Mouse (Mus musculus) MEL (cell line): ENCODE data around the gene Dppa2. TPM values are rescaled to one million over a fixed set of nuclear protein-coding genes. Genes with fewer than 3 reads are reported as not detected.
"Not testable (repeated sequence)": the region's sequence is repeated elsewhere in the genome, so short reads cannot be mapped to it uniquely, and the experiment has no call there.

ENCODE experiments used
- DNase-seq: peaks from one replicate; pipeline ENCODE4 v3.0.0; 2011; ENCODE audit warnings: low read depth, low spot score
- H3K27ac ChIP-seq: 2 replicates; pipeline ENCODE4 v1.5.1; 2012; ENCODE audit warnings: low read depth, mild to moderate bottlenecking, control low read depth, low read length, moderate library complexity; ENCODE audit not compliant: control insufficient read depth
- H3K27me3 ChIP-seq, 2 experiments: fragments of 150-350 bp in 1 of 2; sonication (generic) in 1 of 2; 2 replicates each; pipeline ENCODE4 v1.6.1; 2012; ENCODE audit warnings: low read length in 2 of 2, mild to moderate bottlenecking in 2 of 2, improper control_type of control experiment in 1 of 2, moderate library complexity in 1 of 2; ENCODE audit not compliant: insufficient read depth in 2 of 2, control insufficient read depth in 1 of 2
- H3K36me3 ChIP-seq, 2 experiments: 2 replicates each; pipeline ENCODE4 v1.6.1; 2012 to 2014; ENCODE audit warnings: low read length in 2 of 2, improper control_type of control experiment in 1 of 2, inconsistent platforms in 1 of 2, mild to moderate bottlenecking in 1 of 2; ENCODE audit not compliant: insufficient read depth in 2 of 2, control insufficient read depth in 1 of 2
- H3K4me1 ChIP-seq, 2 experiments: fragments of 150-350 bp in 1 of 2; sonication (generic) in 1 of 2; 2 replicates each; pipeline ENCODE4 v1.6.1; 2012; ENCODE audit warnings: low read length in 2 of 2, improper control_type of control experiment in 1 of 2, mild to moderate bottlenecking in 1 of 2; ENCODE audit not compliant: insufficient read depth in 2 of 2, control insufficient read depth in 1 of 2
- H3K4me3 ChIP-seq, 2 experiments: fragments of 150-350 bp in 1 of 2; sonication (generic) in 1 of 2; 2 replicates each; pipeline ENCODE4 v1.5.1; 2012; ENCODE audit warnings: low read depth in 2 of 2, low read length in 2 of 2, mild to moderate bottlenecking in 2 of 2, moderate library complexity in 2 of 2, control low read depth in 1 of 2, improper control_type of control experiment in 1 of 2; ENCODE audit not compliant: control insufficient read depth in 1 of 2, insufficient read depth in 1 of 2
- H3K79me2 ChIP-seq: 2 replicates; pipeline ENCODE4 v1.6.1; 2012; ENCODE audit warnings: mild to moderate bottlenecking, low read length, moderate library complexity; ENCODE audit not compliant: control insufficient read depth, poor library complexity, insufficient read depth
- H3K9ac ChIP-seq: 2 replicates; pipeline ENCODE4 v1.6.1; 2012; ENCODE audit warnings: low read depth, mild to moderate bottlenecking, control low read depth, low read length, moderate library complexity; ENCODE audit not compliant: control insufficient read depth, poor library complexity, severe bottlenecking
- H3K9me3 ChIP-seq: fragments of 150-350 bp; sonication (generic); replicated peaks from 2 replicates; pipeline ENCODE4 v1.6.1; 2012; ENCODE audit warnings: mild to moderate bottlenecking, low read length, improper control_type of control experiment, moderate library complexity; ENCODE audit not compliant: insufficient read depth
- BHLHE40 ChIP-seq: IDR thresholded peaks from 2 replicates; pipeline ENCODE4 v1.6.1; 2012; ENCODE audit warnings: low read depth, mild to moderate bottlenecking, inconsistent platforms, low read length, improper control_type of control experiment, borderline replicate concordance
- CHD1 ChIP-seq: IDR thresholded peaks from 2 replicates; pipeline ENCODE4 v1.6.1; 2012; ENCODE audit warnings: low read depth, mild to moderate bottlenecking, inconsistent platforms, low read length, improper control_type of control experiment
- ELF1 ChIP-seq: IDR thresholded peaks from 2 replicates; pipeline ENCODE4 v1.6.1; 2014; ENCODE audit warnings: low read depth, mild to moderate bottlenecking, inconsistent platforms, low read length, improper control_type of control experiment, moderate library complexity
- ETS1 ChIP-seq: IDR thresholded peaks from 2 replicates; pipeline ENCODE4 v1.6.1; 2012; ENCODE audit warnings: low read depth, mild to moderate bottlenecking, inconsistent platforms, low read length, improper control_type of control experiment, moderate library complexity
- GABPA ChIP-seq: IDR thresholded peaks from 2 replicates; pipeline ENCODE4 v1.6.1; 2012; ENCODE audit warnings: low read depth, mild to moderate bottlenecking, inconsistent platforms, low read length, improper control_type of control experiment, moderate library complexity
- JUND ChIP-seq: IDR thresholded peaks from 2 replicates; pipeline ENCODE4 v1.6.1; 2011; ENCODE audit warnings: low read depth, mild to moderate bottlenecking, improper control_type of control experiment, low read length
- KAT2A ChIP-seq: conservative IDR thresholded peaks from 2 replicates; pipeline ENCODE4 v1.6.1; 2012; ENCODE audit warnings: low read depth, low read length, improper control_type of control experiment, inconsistent platforms
- MAFK ChIP-seq: IDR thresholded peaks from 2 replicates; pipeline ENCODE4 v1.6.1; 2011; ENCODE audit warnings: low read depth, mild to moderate bottlenecking, low read length, improper control_type of control experiment, borderline replicate concordance
- MEF2A ChIP-seq: IDR thresholded peaks from 2 replicates; pipeline ENCODE4 v1.6.1; 2014; ENCODE audit warnings: low read depth, mild to moderate bottlenecking, inconsistent platforms, low read length, improper control_type of control experiment; ENCODE audit not compliant: poor library complexity, insufficient replicate concordance, severe bottlenecking; ENCODE audit errors: extremely low read depth
- MYC ChIP-seq: IDR thresholded peaks from 2 replicates; pipeline ENCODE4 v1.6.1; 2011; ENCODE audit warnings: low read depth, mild to moderate bottlenecking, low read length, improper control_type of control experiment, moderate library complexity
- NELFE ChIP-seq: IDR thresholded peaks from 2 replicates; pipeline ENCODE4 v1.6.1; 2011; ENCODE audit warnings: low read depth, low read length, improper control_type of control experiment
- POLR2A ChIP-seq, 2 experiments: IDR thresholded peaks; 2 replicates each; pipeline ENCODE4 v1.6.1; 2011 to 2012; ENCODE audit warnings: low read length in 2 of 2, mild to moderate bottlenecking in 2 of 2, control low read depth in 1 of 2, improper control_type of control experiment in 1 of 2, low read depth in 1 of 2, moderate library complexity in 1 of 2; ENCODE audit not compliant: control insufficient read depth in 1 of 2, insufficient read depth in 1 of 2, poor library complexity in 1 of 2
- POLR2AphosphoS2 ChIP-seq: IDR thresholded peaks from 2 replicates; pipeline ENCODE4 v1.6.1; 2011; ENCODE audit warnings: low read length, improper control_type of control experiment
- RCOR1 ChIP-seq: IDR thresholded peaks from 2 replicates; pipeline ENCODE4 v1.6.1; 2012; ENCODE audit warnings: low read depth, mild to moderate bottlenecking, inconsistent platforms, low read length, improper control_type of control experiment
- TBP ChIP-seq: IDR thresholded peaks from 2 replicates; pipeline ENCODE4 v1.8.0; 2011; ENCODE audit warnings: low read depth, low read length, improper control_type of control experiment
- TCF12 ChIP-seq: IDR thresholded peaks from 2 replicates; pipeline ENCODE4 v1.6.1; 2014; ENCODE audit warnings: low read depth, mild to moderate bottlenecking, inconsistent platforms, low read length, improper control_type of control experiment, moderate library complexity
- USF1 ChIP-seq: IDR thresholded peaks from 2 replicates; pipeline ENCODE4 v1.6.1; 2014; ENCODE audit warnings: low read depth, mild to moderate bottlenecking, inconsistent platforms, low read length, improper control_type of control experiment, moderate library complexity
- USF2 ChIP-seq, 2 experiments: IDR thresholded peaks; 2 replicates each; pipeline ENCODE4 v1.6.1; 2011 to 2012; ENCODE audit warnings: improper control_type of control experiment in 2 of 2, low read length in 2 of 2, borderline replicate concordance in 1 of 2, inconsistent platforms in 1 of 2, low read depth in 1 of 2, mild to moderate bottlenecking in 1 of 2; ENCODE audit not compliant: insufficient read depth in 1 of 2
- ZC3H11A ChIP-seq: IDR thresholded peaks from 2 replicates; pipeline ENCODE4 v1.6.1; 2012; ENCODE audit warnings: low read depth, mild to moderate bottlenecking, inconsistent platforms, low read length, improper control_type of control experiment
- ZKSCAN1 ChIP-seq: IDR thresholded peaks from 2 replicates; pipeline ENCODE4 v1.6.1; 2012; ENCODE audit warnings: low read depth, mild to moderate bottlenecking, inconsistent platforms, low read length, improper control_type of control experiment, moderate library complexity
- ZMIZ1 ChIP-seq: IDR thresholded peaks from 2 replicates; pipeline ENCODE4 v1.6.1; 2012; ENCODE audit warnings: low read depth, mild to moderate bottlenecking, inconsistent platforms, low read length, improper control_type of control experiment, moderate library complexity
- ZNF384 ChIP-seq: IDR thresholded peaks from 2 replicates; pipeline ENCODE4 v1.6.1; 2012; ENCODE audit warnings: low read depth, mild to moderate bottlenecking, inconsistent platforms, low read length, improper control_type of control experiment
- polyA plus RNA-seq, 2 experiments: library from polyadenylated mRNA; stranded (reverse) in 1 of 2; unstranded in 1 of 2; fragments of >175 nt in 1 of 2; fragments of >200 nt in 1 of 2; gene quantifications; 2 replicates each; pipeline versions ENCODE4 v1.2.1 to v1.2.4; 2012; ENCODE audit warnings: low replicate concordance in 2 of 2, low read depth in 1 of 2; ENCODE audit not compliant: insufficient read length in 2 of 2, insufficient read depth in 1 of 2, missing spikeins in 1 of 2
- total RNA-seq: library from RNA; depleted of rRNA; stranded (reverse); fragments of 300-350 nt; gene quantifications from 2 replicates; pipeline ENCODE4 v1.2.3, GENCODE M21; 2012

Gene Dppa2
- total and polyA plus RNA-seq, 3 experiments = 0.18 TPM; not detected in 2

DNA sequence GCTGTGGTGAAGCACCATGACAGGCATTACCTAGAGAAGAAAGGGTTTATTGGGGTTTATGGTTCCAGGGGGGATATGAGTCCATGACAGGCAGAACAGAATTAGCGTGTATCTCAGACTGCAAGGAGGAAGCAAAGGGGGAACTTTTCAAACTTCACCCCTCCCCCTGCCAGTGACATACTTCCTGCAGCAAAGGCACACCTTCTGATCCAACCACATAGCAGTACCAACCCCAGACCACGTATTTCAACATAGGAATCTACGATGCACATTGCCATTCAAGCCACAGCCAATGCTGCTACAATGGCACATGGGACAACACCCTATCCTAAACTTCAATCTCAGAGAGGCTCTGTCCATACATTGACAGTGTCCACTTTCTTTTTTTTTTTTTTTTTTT, 3.8 kb upstream of the Dppa2 start:
- DNase-seq = no peak
- Histone ChIP-seq H3K4me1 (no peaks in the 10 kb centered on the region), H3K27ac (no peak overlapping the region), H3K36me3 (no peaks in the 10 kb centered on the region), H3K9me3 (no peaks in the 10 kb centered on the region), H3K4me3 (no peak overlapping the region), H3K27me3 (no peaks in the 10 kb centered on the region), H3K79me2 (no peaks in the 10 kb centered on the region), H3K9ac (no peak overlapping the region)
- no peak for TF ChIP-seq RCOR1
- TF ChIP-seq JUND = no peak
- TF ChIP-seq TCF12 = no peak
- no peak for TF ChIP-seq NELFE
- TF ChIP-seq GABPA = no peak
- TF ChIP-seq MEF2A = no peak
- TF ChIP-seq CHD1 = no peak
- TF ChIP-seq ELF1 = no peak
- no peak for TF ChIP-seq USF2 (IDR thresholded peaks at IDR 0.05; ENCODE audit: borderline replicate concordance in 1 of 2, insufficient read depth in 1 of 2, low read depth in 1 of 2, low read length in 2 of 2)
- TF ChIP-seq MYC = no peak
- no peak for TF ChIP-seq TBP
- TF ChIP-seq BHLHE40 = no peak
- TF ChIP-seq ZMIZ1 = no peak
- no peak for TF ChIP-seq ZC3H11A

- H3K27me3 ChIP-seq = no peaks in the 10 kb centered on the region
- no peak overlapping the region for H3K27ac ChIP-seq
- no peaks in the 10 kb centered on the region for H3K4me1 ChIP-seq
- no peaks in the 10 kb centered on the region for H3K9me3 ChIP-seq
- no peak overlapping the region for H3K9ac ChIP-seq
- TF ChIP-seq POLR2A (IDR thresholded peaks at IDR 0.05; ENCODE audit: control insufficient read depth in 1 of 2, insufficient read depth in 1 of 2, low read depth in 1 of 2, low read length in 2 of 2, poor library complexity in 1 of 2) = no peak
- no peak for TF ChIP-seq ZKSCAN1
- TF ChIP-seq TBP = no peak
- TF ChIP-seq ETS1 = no peak
- TF ChIP-seq USF1 = no peak
- TF ChIP-seq ZNF384 = no peak
- no peak for TF ChIP-seq KAT2A
- no peak for TF ChIP-seq MAFK
- no peak for TF ChIP-seq POLR2AphosphoS2
- H3K36me3 ChIP-seq = no peaks in the 10 kb centered on the region
- H3K79me2 ChIP-seq = no peaks in the 10 kb centered on the region
- H3K4me3 ChIP-seq = no peak overlapping the region
- no peak for DNase-seq
Measured at GRCm38 (mm10) chr16:48303983-48304382, 275 bp downstream of the Dppa2 start.

DNA sequence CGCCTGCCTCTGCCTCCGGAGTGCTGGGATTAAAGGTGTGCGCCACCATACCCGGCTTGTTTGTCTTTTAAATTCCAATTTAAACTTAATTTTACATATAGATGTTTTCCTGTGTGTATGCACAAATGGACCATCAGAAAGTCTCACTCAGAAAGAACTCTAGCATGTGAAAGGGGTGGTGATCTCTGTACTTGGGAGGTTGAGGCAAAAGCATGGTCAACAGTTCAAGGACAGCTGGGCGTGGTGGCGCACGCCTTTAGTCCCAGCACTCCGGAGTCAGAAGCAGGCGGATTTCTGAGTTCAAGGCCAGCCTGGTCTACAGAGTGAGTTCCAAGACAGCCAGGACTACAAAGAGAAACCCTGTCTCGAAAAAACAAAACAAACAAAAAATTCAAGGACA, 5.2 kb downstream of the Dppa2 start:
- H3K79me2 ChIP-seq, H3K9ac ChIP-seq, H3K36me3 ChIP-seq, DNase-seq, H3K4me1 ChIP-seq, H3K4me3 ChIP-seq, H3K9me3 ChIP-seq, H3K27ac ChIP-seq, H3K27me3 ChIP-seq: not testable (repeated sequence)
